Mouse (Mus musculus) kidney, embryonic 16.5 days (tissue): ENCODE results near the gene Ssbp3. TPM values are rescaled to one million over a fixed set of nuclear protein-coding genes. Genes with fewer than 3 reads are reported as not detected.

Experiments
- ATAC-seq: fragments of 200-750 bp; cut with Nextera tagmentation; 2 replicates; pipeline ENCODE4 v1.8.0; 2017; ENCODE audit warnings: moderate TSS enrichment; ENCODE audit not compliant: low FRiP score, low TSS enrichment
- H3K27ac ChIP-seq: fragments of 300-500 bp; sonication (generic); 2 replicates; pipeline ENCODE4 v1.5.1; 2014; ENCODE audit warnings: low read length
- H3K27me3 ChIP-seq: fragments of 300-500 bp; sonication (generic); 2 replicates; pipeline ENCODE4 v1.6.1; 2014; ENCODE audit warnings: low read length, control low read depth, mixed read lengths; ENCODE audit not compliant: insufficient read depth
- H3K36me3 ChIP-seq: fragments of 300-500 bp; sonication (generic); 2 replicates; pipeline ENCODE4 v1.6.1; 2014; ENCODE audit warnings: low read length, control low read depth, mixed read lengths; ENCODE audit not compliant: insufficient read depth
- H3K4me1 ChIP-seq: fragments of 300-500 bp; sonication (generic); 2 replicates; pipeline ENCODE4 v1.6.1; 2014; ENCODE audit warnings: low read length, control low read depth, mixed read lengths; ENCODE audit not compliant: insufficient read depth
- H3K4me2 ChIP-seq: fragments of 300-500 bp; sonication (generic); replicated peaks from 2 replicates; pipeline ENCODE4 v1.6.1; 2014; ENCODE audit warnings: low read depth, low read length
- H3K4me3 ChIP-seq: fragments of 300-500 bp; sonication (generic); 2 replicates; pipeline ENCODE4 v1.5.1; 2014; ENCODE audit warnings: mild to moderate bottlenecking, low read length
- H3K9ac ChIP-seq: fragments of 300-500 bp; sonication (generic); replicated peaks from 2 replicates; pipeline ENCODE4 v1.6.1; 2014; ENCODE audit warnings: low read length
- H3K9me3 ChIP-seq: fragments of 300-500 bp; sonication (generic); 2 replicates; pipeline ENCODE4 v1.6.1; 2016; ENCODE audit warnings: low read length, control low read depth
- WGBS: fragments of 180-500 bp; shearing (Covaris S2); extraction: QIAGEN DNeasy Blood & Tissue Kit; methylation state at CpG from one replicate; pipeline ENCODE4 v1.1.7; 2014; 5-methylcytosine and 5-hydroxymethylcytosine counted together
- polyA plus RNA-seq: library from polyadenylated mRNA; unstranded; fragments of >200 nt; fragmentation: Nextera tagmentation; extraction: Ambion mirVana; gene quantifications from 2 replicates; pipeline ENCODE4 v1.2.1, GENCODE M21; 2015

The Ssbp3 gene
- polyA plus RNA-seq, 1 experiment from 2014 or later: 79.4 TPM

DNA sequence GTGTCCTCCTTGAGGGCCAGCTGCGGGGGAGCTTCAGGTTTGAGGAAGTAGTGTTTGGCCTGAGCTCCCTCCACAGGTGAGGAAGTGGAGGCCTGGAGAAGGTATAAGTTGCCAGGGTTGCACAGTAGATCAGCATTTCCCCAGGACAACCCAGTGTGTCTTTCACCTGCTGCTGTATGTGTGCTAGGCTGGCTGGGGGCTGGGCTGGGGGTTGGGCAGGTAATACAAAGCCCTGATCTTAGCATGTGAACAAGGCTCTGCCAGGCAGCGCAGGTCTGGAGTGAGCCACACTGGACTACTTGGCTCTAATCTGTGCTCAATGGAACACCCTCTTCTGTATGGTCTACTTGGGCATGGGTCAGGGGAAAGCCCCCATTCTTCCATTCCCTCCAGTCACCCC, 66.1 kb downstream of the Ssbp3 start:
- peaks cover 91% of the 10 kb centered on the region for H3K4me1 ChIP-seq
- WGBS: 65% methylated on average over 2 of the region's 2 CpGs
- H3K27ac ChIP-seq: peak overlapping the region; percentile 82
- H3K4me2 ChIP-seq: no peak overlapping the region
- H3K4me3 ChIP-seq: no peak overlapping the region
- ATAC-seq: 0 out of 2 replicates have a peak, but pooled peaks have one; percentile 7
- H3K9ac ChIP-seq: 0 out of 2 replicates have a peak overlapping the region, but pooled peaks have one; percentile 31
- H3K9me3 ChIP-seq: no peaks in the 10 kb centered on the region
- H3K27me3 ChIP-seq: no peaks in the 10 kb centered on the region
- no peaks in the 10 kb centered on the region for H3K36me3 ChIP-seq

DNA sequence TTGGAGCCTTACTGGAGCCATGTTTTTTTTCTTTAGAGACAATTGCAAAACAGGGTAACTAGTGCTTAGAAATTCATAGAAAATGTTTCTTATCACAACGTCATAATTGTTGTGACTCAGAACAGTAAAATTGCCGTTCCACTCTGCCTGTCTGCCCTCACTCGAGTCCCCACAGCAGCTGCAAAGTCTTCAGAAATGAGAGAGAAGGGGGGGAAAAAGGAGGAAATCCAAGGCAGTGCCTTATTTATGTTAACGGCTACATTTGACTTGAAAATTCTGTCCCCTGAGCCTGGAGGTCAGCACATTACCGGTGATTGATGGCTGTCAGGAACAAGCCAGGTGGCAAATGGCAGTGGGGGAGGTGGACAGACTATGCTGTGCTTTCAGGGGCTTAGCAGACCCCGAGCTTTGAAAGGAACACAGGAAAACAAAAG, 66.7 kb downstream of the Ssbp3 start:
- Histone ChIP-seq H3K4me3 (no peak overlapping the region), H3K36me3 (no peaks in the 10 kb centered on the region), H3K4me2 (no peak overlapping the region; the same call in 1 of the 2 replicates), H3K9ac (no peak overlapping the region), H3K4me1 (peaks cover 94% of the 10 kb centered on the region), H3K27me3 (no peaks in the 10 kb centered on the region), H3K9me3 (no peaks in the 10 kb centered on the region), H3K27ac (peak overlapping the region; percentile 82)
- 2% methylated on average over 6 of the region's 6 CpGs for WGBS
- no peak for ATAC-seq

DNA sequence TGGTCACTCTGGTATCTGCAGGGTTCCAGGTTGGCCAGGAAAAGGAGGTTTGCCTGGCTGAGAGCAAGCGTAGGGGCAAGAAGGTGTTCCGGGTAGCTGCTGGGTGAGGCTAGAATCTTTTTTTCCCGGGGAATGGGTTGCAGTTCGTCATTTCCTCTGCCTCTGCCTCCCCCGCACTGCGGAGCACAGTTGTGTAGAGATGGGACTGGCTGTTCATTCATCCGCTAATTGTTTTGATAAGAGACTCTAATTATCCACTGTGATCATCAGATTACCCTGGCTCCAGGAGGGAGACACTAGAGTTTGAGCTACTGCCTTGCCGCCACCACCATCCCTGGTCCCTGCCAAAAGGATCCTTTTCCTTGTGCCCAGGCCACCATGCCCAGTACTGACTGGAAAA, 67.9 kb downstream of the Ssbp3 start:
- ATAC-seq: peak; percentile 44; the same call in 1 of the 2 replicates
- H3K9me3 ChIP-seq: no peaks in the 10 kb centered on the region
- peaks cover 94% of the 10 kb centered on the region for H3K4me1 ChIP-seq
- no peaks in the 10 kb centered on the region for H3K27me3 ChIP-seq
- peak overlapping the region; percentile 82 for H3K27ac ChIP-seq
- WGBS: 20% methylated on average over 8 of the region's 8 CpGs
- H3K9ac ChIP-seq: 0 out of 2 replicates have a peak overlapping the region, but pooled peaks have one; percentile 18
- no peak overlapping the region for H3K4me3 ChIP-seq
- H3K4me2 ChIP-seq: 0 out of 2 replicates have a peak overlapping the region, but pooled peaks have one; percentile 14
- no peaks in the 10 kb centered on the region for H3K36me3 ChIP-seq

DNA sequence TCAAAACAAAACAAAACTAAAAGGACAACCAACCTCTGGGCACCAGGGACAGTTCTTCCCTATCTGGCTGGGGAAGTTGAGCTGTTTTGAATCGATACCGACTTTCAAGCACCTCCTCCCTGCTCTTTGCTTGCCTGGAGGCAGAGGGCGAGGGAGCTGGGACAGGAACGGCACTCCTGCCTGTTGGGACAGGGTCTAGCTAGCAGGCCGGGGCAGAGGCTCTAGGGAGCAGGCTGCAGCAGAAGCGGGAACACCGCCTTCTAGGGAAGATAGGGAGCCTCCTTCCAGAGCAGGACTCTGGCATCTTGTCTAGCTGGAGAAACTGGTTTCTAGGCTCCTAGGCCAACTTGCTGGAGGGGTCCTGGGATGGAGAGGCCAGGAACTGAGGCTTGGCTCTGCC, 70.2 kb downstream of the Ssbp3 start:
- Histone ChIP-seq H3K4me1 (peaks cover 97% of the 10 kb centered on the region), H3K36me3 (no peaks in the 10 kb centered on the region), H3K9ac (no peak overlapping the region; the same call in 1 of the 2 replicates), H3K9me3 (no peaks in the 10 kb centered on the region), H3K4me2 (no peak overlapping the region), H3K4me3 (no peak overlapping the region), H3K27ac (peak overlapping the region; percentile 70), H3K27me3 (no peaks in the 10 kb centered on the region)
- 30% methylated on average over 7 of the region's 7 CpGs for WGBS
- ATAC-seq: no peak

DNA sequence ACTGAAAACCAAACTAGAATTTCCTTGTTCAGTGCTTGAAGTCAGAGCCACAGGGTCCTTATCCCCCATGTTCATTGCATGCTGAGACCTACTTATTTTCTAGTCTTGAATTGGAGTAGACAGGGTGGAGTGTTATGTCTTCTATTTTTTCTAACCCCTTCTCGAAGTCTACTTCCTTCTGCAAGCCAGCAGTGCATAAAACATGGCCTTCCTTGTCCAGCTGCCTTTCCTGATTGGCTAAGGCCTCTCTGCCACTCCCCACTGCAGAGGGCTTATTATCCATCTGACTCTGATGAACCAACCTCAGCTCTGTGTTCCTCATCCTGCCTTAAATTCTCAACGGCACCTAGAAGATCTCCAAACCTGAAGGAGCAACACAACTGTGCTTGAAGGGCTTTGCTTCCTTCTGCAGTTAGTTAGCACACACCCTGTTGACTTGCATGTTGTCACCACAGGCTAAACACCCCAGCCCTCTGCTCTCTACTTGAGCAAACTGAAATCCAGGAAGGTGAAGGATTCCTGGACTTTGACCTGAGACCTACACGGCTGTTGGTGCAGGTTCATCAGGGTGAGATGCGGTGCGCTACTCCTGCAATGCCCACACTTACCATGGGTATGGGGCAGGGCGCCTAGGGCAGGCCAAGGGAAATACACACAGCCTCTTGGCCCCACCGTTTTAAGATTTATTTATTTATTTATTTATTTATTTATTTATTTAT, 71.0 kb downstream of the Ssbp3 start:
- ATAC-seq: no peak
- Histone ChIP-seq H3K4me2 (no peak overlapping the region), H3K36me3 (no peaks in the 10 kb centered on the region), H3K9ac (no peak overlapping the region), H3K27ac (peak overlapping the region; percentile 65; the same call in 1 of the 2 replicates), H3K4me3 (no peak overlapping the region), H3K9me3 (no peaks in the 10 kb centered on the region), H3K4me1 (peaks cover 97% of the 10 kb centered on the region), H3K27me3 (no peaks in the 10 kb centered on the region)
- WGBS: 64% methylated on average over 7 of the region's 7 CpGs

DNA sequence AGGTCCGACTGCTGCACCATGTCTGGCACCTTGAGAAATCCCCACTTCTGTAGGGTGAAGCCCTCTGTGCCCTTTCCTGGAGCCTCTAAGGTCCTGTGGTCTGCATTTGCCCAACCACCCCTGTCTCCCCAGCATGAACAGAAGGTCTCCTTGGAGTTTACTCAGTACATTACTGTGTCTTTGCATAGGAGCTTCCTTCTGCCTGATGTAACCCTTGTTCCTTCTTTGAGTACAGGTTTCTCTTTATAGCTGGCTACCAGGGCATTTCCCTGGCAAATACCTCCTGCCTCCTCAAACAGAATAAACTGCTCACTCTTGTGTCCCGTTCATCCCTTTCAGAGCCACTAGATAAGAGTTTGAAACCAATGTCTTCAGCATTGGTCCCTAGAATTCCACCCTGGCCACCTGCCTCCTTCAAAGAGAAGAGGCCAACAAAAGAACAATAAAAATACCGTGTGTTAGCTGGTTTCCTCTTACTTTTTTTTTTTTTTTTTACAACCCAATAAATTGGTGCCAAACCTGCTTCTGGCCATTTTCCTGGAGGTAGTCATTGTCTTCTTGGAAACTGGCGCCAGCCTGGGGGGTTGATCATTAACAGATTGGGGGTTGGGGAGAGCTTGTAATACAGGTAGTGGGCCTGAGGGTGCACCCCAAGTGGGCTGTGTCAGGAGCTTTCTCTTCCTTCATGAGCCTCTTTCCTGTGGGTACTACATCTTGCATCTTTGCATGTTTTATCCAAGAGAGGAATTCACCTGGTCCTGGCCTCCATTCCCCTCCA, 72.0 kb downstream of the Ssbp3 start:
- H3K9me3 ChIP-seq: no peaks in the 10 kb centered on the region
- no peak for ATAC-seq
- peak overlapping the region; percentile 22 for H3K27ac ChIP-seq
- H3K36me3 ChIP-seq: no peaks in the 10 kb centered on the region
- no peak overlapping the region for H3K4me2 ChIP-seq
- H3K9ac ChIP-seq: no peak overlapping the region
- no peak overlapping the region for H3K4me3 ChIP-seq
- H3K4me1 ChIP-seq: peaks cover 97% of the 10 kb centered on the region
- WGBS: 34% methylated on average over 4 of the region's 4 CpGs
- H3K27me3 ChIP-seq: no peaks in the 10 kb centered on the region

DNA sequence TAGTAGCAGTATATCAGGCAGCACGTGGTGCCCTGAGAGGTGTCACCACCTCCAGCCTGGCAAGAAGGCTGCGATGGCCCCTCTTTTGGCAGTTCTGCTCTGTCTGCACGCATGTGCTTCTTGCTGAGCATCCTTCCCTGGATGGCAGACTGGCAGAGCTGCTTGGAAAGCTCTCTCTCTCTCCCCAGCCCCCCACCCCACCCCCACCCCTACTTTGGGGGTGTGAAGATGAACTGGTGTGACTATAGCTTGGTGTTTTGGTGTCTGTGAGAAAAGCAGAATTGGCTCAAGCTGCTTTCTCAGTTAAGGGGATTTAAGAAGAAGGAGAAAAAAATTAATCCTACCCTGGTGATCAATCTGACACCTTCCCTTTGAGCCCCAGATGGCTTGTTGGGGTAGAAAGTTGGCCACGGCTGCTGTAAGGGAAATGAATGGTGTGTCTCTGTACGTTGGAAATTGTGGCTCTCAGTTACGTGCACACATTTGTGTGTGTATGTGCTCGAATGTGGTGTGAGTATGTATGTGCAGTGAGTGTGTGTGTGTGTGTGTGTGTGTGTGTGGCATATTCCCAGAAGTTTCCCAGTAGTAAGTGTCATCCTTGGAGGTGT, 73.5 kb downstream of the Ssbp3 start:
- H3K27ac ChIP-seq: no peak overlapping the region
- peaks cover 90% of the 10 kb centered on the region for H3K4me1 ChIP-seq

DNA sequence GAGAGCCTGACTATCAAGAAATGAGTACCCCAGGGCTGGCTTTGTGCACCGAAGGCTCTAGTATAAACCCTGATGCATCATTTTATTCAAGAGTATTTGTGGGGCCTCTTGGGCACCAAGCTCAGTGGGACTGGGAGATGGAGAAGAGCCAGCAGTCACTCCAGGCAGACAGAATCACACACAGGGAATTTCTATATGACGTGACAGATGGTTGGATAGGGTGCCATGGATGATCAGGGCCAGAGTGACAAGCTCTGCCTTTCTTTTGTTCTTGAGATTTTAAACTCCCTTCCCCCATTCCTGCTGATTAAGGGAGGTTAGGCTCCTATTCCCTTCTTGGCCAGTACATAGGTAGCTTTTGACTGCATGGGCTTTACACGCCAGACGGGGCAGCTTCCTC, 74.8 kb downstream of the Ssbp3 start:
- no peak overlapping the region for H3K4me2 ChIP-seq
- 81% methylated on average over 4 of the region's 4 CpGs for WGBS
- ATAC-seq: no peak
- no peaks in the 10 kb centered on the region for H3K27me3 ChIP-seq
- H3K27ac ChIP-seq: peak overlapping the region; percentile 72
- H3K9me3 ChIP-seq: no peaks in the 10 kb centered on the region
- peaks cover 78% of the 10 kb centered on the region for H3K4me1 ChIP-seq
- H3K36me3 ChIP-seq: no peaks in the 10 kb centered on the region
- no peak overlapping the region for H3K4me3 ChIP-seq
- H3K9ac ChIP-seq: 0 out of 2 replicates have a peak overlapping the region, but pooled peaks have one; percentile 2

More for the DNA sequence above, 73.5 kb downstream of the Ssbp3 start:
- Histone ChIP-seq H3K9me3 (no peaks in the 10 kb centered on the region), H3K36me3 (no peaks in the 10 kb centered on the region), H3K9ac (no peak overlapping the region), H3K4me3 (no peak overlapping the region), H3K4me2 (no peak overlapping the region), H3K27me3 (no peaks in the 10 kb centered on the region)
- ATAC-seq: no peak
- 63% methylated on average over 7 of the region's 7 CpGs for WGBS

DNA sequence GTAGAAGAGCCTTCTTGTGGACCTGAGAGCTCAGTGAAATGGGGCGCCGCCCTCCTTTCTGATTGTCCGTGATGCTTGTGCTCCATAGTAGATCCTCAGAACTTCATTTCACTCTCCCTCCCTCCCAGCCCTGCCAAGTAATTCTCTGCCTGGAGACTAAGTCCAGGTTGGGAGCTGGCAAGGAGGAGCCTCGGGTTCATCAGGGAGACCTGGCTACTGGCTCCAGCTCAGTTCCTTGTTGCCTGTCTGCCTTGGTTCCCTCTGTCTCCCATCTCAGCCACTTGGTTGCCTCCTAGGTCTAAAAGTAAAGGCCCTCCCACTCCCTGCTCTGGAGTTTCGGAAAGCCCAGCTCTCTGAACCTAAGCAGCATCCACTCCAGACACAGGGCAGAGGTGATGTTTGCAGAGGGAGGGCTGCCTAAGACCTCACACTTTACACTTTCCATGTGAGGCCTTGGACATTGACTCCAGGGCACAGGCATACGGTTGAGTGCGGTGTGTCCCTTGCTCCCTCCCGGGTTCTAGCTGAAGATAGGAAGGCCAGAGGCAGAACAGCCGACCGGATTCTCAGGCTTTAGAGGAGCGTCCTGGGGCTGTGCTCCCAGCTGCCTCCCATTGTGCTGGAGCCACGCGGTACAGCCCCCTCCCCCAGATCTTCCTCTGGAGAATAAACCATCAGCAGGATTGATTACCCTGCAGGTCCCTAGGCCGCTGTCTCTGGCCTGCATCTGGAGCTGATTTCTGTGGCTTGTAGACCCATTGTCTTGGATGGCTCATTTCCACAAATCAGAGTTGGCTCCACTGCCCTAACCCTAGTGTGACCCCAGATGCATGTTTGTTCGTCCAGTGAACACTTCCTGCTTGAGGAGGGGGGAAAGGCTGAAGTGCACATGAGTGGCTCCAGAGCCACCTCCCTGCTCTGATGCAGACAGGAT, 75.7 kb downstream of the Ssbp3 start:
- 23% methylated on average over 15 of the region's 15 CpGs for WGBS
- Histone ChIP-seq H3K27ac (peak overlapping the region; percentile 72), H3K9ac (peak overlapping the region; percentile 37; the same call in 1 of the 2 replicates), H3K4me3 (no peak overlapping the region), H3K4me1 (peaks cover 69% of the 10 kb centered on the region), H3K36me3 (no peaks in the 10 kb centered on the region), H3K27me3 (no peaks in the 10 kb centered on the region), H3K9me3 (no peaks in the 10 kb centered on the region), H3K4me2 (peak overlapping the region; percentile 10; the same call in 1 of the 2 replicates)
- peak; percentile 50 for ATAC-seq
